Mouse (Mus musculus): ENCODE measurements around the gene Chst3.

- TF ChIP-seq CTCF (IDR thresholded peaks at IDR 0.05; ENCODE audit: control insufficient read depth, insufficient read depth, insufficient read length) (no peak), USF1 (IDR thresholded peaks at IDR 0.05; ENCODE audit: low read depth) (no peak), MAX (IDR thresholded peaks at IDR 0.05) (no peak), MYOG (IDR thresholded peaks at IDR 0.05; ENCODE audit: control insufficient read depth, extremely low read depth, insufficient read length) (no peak)
These were observed 32.7 kb downstream of the Chst3 start for GRCm38 (mm10) chr10:60186191-60186945.

Data from C2C12 (cell line).